Mouse (Mus musculus) stomach, postnatal 0 days (tissue): ENCODE measurements at regions not wholly inside any gene's neighbourhood (a gene's known extent, or its start where the extent isn't known, plus 50 kb on each side); places are given as distances from the start of the nearest gene placed in this dataset.

ENCODE experiments used
- CTCF ChIP-seq: IDR thresholded peaks from 2 replicates; pipeline ENCODE4 v1.5.1; 2016; ENCODE audit warnings: antibody characterized with exemption, low read depth, mild to moderate bottlenecking, moderate library complexity
- EP300 ChIP-seq: optimal IDR thresholded peaks from 2 replicates; pipeline ENCODE3; 2016; ENCODE audit warnings: antibody characterized with exemption

- TF ChIP-seq CTCF (no peak), EP300 (no peak)
Measured at GRCm38 (mm10) chr17:52461264-52461663, 141.2 kb upstream of the Kcnh8 start.
